Mouse (Mus musculus): ENCODE measurements around the gene Gm10271. TPM values are rescaled to one million over a fixed set of nuclear protein-coding genes. Genes with fewer than 3 reads are reported as not detected.

The Gm10271 gene
- polyA plus RNA-seq, 1 experiment from 2014 or later, result not detected

- WGBS, result 2% methylated on average over 44 of the region's 44 CpGs
- Histone ChIP-seq H3K4me3 (ENCODE audit: low read length) (peak overlapping the region; percentile 77), H3K27me3 (ENCODE audit: control insufficient read depth, insufficient read depth, low read depth, low read length) (no peaks in the 10 kb centered on the region), H3K9ac (ENCODE audit: low read length) (peak overlapping the region; percentile 81), H3K27ac (ENCODE audit: low read length) (peak overlapping the region; percentile 85), H3K4me1 (replicated peaks; ENCODE audit: control insufficient read depth, insufficient read depth, low read length) (peaks cover 10% of the 10 kb centered on the region), H3K36me3 (ENCODE audit: control insufficient read depth, insufficient read depth, low read length) (peaks cover 3% of the 10 kb centered on the region; the same call in 1 of the 2 replicates), H3K9me3 (ENCODE audit: control insufficient read depth, low read length) (peaks cover 4% of the 10 kb centered on the region), H3K4me2 (ENCODE audit: low read depth, low read length) (peak overlapping the region; percentile 85)
- ATAC-seq (ENCODE audit: low read depth), result no peak; the same call in 1 of the 2 replicates
Measured at GRCm38 (mm10) chr10:116949111-116950008, 23.0 kb downstream of the Gm10271 start.

- Histone ChIP-seq H3K4me3 (ENCODE audit: low read length) (peak overlapping the region; percentile 77; the same call in 1 of the 2 replicates), H3K36me3 (ENCODE audit: control insufficient read depth, insufficient read depth, low read length) (peaks cover 3% of the 10 kb centered on the region; the same call in 1 of the 2 replicates), H3K4me1 (replicated peaks; ENCODE audit: control insufficient read depth, insufficient read depth, low read length) (peaks cover 10% of the 10 kb centered on the region), H3K27me3 (ENCODE audit: control insufficient read depth, insufficient read depth, low read depth, low read length) (no peaks in the 10 kb centered on the region), H3K27ac (ENCODE audit: low read length) (no peak overlapping the region), H3K9me3 (ENCODE audit: control insufficient read depth, low read length) (peaks cover 4% of the 10 kb centered on the region), H3K9ac (ENCODE audit: low read length) (no peak overlapping the region), H3K4me2 (ENCODE audit: low read depth, low read length) (peak overlapping the region; percentile 85)
- 72% methylated on average over 9 of the region's 9 CpGs for WGBS
- ATAC-seq (ENCODE audit: low read depth), result no peak
Measured at GRCm38 (mm10) chr10:116948414-116948813, 24.0 kb downstream of the Gm10271 start.

- H3K27ac ChIP-seq (ENCODE audit: low read length), result no peak overlapping the region
Measured at GRCm38 (mm10) chr10:116944940-116945339, 27.5 kb downstream of the Gm10271 start.

GRCm38 (mm10) chr10:116944144-116944543, 28.3 kb downstream of the Gm10271 start:
- H3K9me3 ChIP-seq (ENCODE audit: control insufficient read depth, low read length), result no peaks in the 10 kb centered on the region; the same call in 1 of the 2 replicates
- peaks cover 9% of the 10 kb centered on the region for H3K36me3 ChIP-seq (ENCODE audit: control insufficient read depth, insufficient read depth, low read length)
- no peak overlapping the region for H3K27ac ChIP-seq (ENCODE audit: low read length)
- no peak overlapping the region for H3K9ac ChIP-seq (ENCODE audit: low read length)
- no peak overlapping the region for H3K4me2 ChIP-seq (ENCODE audit: low read depth, low read length)
- no peak overlapping the region for H3K4me3 ChIP-seq (ENCODE audit: low read length)
- whole genome bisulfite sequencing, result 78% methylated on average over 3 of the region's 3 CpGs
- no peaks in the 10 kb centered on the region for H3K27me3 ChIP-seq (ENCODE audit: control insufficient read depth, insufficient read depth, low read depth, low read length)
- ATAC-seq (ENCODE audit: low read depth), result no peak
- peaks cover 9% of the 10 kb centered on the region for H3K4me1 ChIP-seq (replicated peaks; ENCODE audit: control insufficient read depth, insufficient read depth, low read length)

More at GRCm38 (mm10) chr10:116944940-116945339, 27.5 kb downstream of the Gm10271 start:
- ATAC-seq (ENCODE audit: low read depth), result no peak
- H3K4me2 ChIP-seq (ENCODE audit: low read depth, low read length), result no peak overlapping the region
- peaks cover 10% of the 10 kb centered on the region for H3K4me1 ChIP-seq (replicated peaks; ENCODE audit: control insufficient read depth, insufficient read depth, low read length)
- H3K36me3 ChIP-seq (ENCODE audit: control insufficient read depth, insufficient read depth, low read length), result peaks cover 8% of the 10 kb centered on the region
- H3K9me3 ChIP-seq (ENCODE audit: control insufficient read depth, low read length), result no peaks in the 10 kb centered on the region; the same call in 1 of the 2 replicates
- no peaks in the 10 kb centered on the region for H3K27me3 ChIP-seq (ENCODE audit: control insufficient read depth, insufficient read depth, low read depth, low read length)
- H3K9ac ChIP-seq (ENCODE audit: low read length), result no peak overlapping the region
- WGBS, result 51% methylated on average over 10 of the region's 10 CpGs
- no peak overlapping the region for H3K4me3 ChIP-seq (ENCODE audit: low read length)

GRCm38 (mm10) chr10:116943025-116943424, 29.4 kb downstream of the Gm10271 start:
- no peaks in the 10 kb centered on the region for H3K27me3 ChIP-seq (ENCODE audit: control insufficient read depth, insufficient read depth, low read depth, low read length)
- no peak overlapping the region for H3K4me2 ChIP-seq (ENCODE audit: low read depth, low read length)
- ATAC-seq (ENCODE audit: low read depth), result no peak
- H3K9me3 ChIP-seq (ENCODE audit: control insufficient read depth, low read length), result no peaks in the 10 kb centered on the region; the same call in 1 of the 2 replicates
- H3K4me3 ChIP-seq (ENCODE audit: low read length), result no peak overlapping the region
- H3K4me1 ChIP-seq (replicated peaks; ENCODE audit: control insufficient read depth, insufficient read depth, low read length), result no peaks in the 10 kb centered on the region
- peaks cover 19% of the 10 kb centered on the region for H3K36me3 ChIP-seq (ENCODE audit: control insufficient read depth, insufficient read depth, low read length)
- no peak overlapping the region for H3K9ac ChIP-seq (ENCODE audit: low read length)
- H3K27ac ChIP-seq (ENCODE audit: low read length), result no peak overlapping the region
- 91% methylated on average over 6 of the region's 6 CpGs for WGBS

GRCm38 (mm10) chr10:116935028-116935427, 37.4 kb downstream of the Gm10271 start:
- H3K4me3 ChIP-seq (ENCODE audit: low read length), result no peak overlapping the region
- no peak overlapping the region for H3K4me2 ChIP-seq (ENCODE audit: low read depth, low read length)
- H3K9me3 ChIP-seq (ENCODE audit: control insufficient read depth, low read length), result no peaks in the 10 kb centered on the region
- no peak for ATAC-seq (ENCODE audit: low read depth)
- 82% methylated on average over 12 of the region's 12 CpGs for WGBS
- peaks cover 20% of the 10 kb centered on the region for H3K36me3 ChIP-seq (ENCODE audit: control insufficient read depth, insufficient read depth, low read length)
- no peak overlapping the region for H3K9ac ChIP-seq (ENCODE audit: low read length)
- H3K27ac ChIP-seq (ENCODE audit: low read length), result no peak overlapping the region
- no peaks in the 10 kb centered on the region for H3K27me3 ChIP-seq (ENCODE audit: control insufficient read depth, insufficient read depth, low read depth, low read length)
- H3K4me1 ChIP-seq (replicated peaks; ENCODE audit: control insufficient read depth, insufficient read depth, low read length), result no peaks in the 10 kb centered on the region

GRCm38 (mm10) chr10:116933794-116934193, 38.6 kb downstream of the Gm10271 start:
- no peak overlapping the region for H3K9ac ChIP-seq (ENCODE audit: low read length)
- peaks cover 16% of the 10 kb centered on the region for H3K36me3 ChIP-seq (ENCODE audit: control insufficient read depth, insufficient read depth, low read length)
- ATAC-seq (ENCODE audit: low read depth), result no peak
- 96% methylated on average over 7 of the region's 7 CpGs for WGBS
- no peaks in the 10 kb centered on the region for H3K9me3 ChIP-seq (ENCODE audit: control insufficient read depth, low read length)
- H3K4me2 ChIP-seq (ENCODE audit: low read depth, low read length), result no peak overlapping the region
- H3K27me3 ChIP-seq (ENCODE audit: control insufficient read depth, insufficient read depth, low read depth, low read length), result no peaks in the 10 kb centered on the region
- no peaks in the 10 kb centered on the region for H3K4me1 ChIP-seq (replicated peaks; ENCODE audit: control insufficient read depth, insufficient read depth, low read length)
- H3K4me3 ChIP-seq (ENCODE audit: low read length), result no peak overlapping the region
- H3K27ac ChIP-seq (ENCODE audit: low read length), result no peak overlapping the region

- no peak overlapping the region for H3K4me3 ChIP-seq (ENCODE audit: low read length)
- H3K9me3 ChIP-seq (ENCODE audit: control insufficient read depth, low read length), result no peaks in the 10 kb centered on the region
- 72% methylated on average over 13 of the region's 13 CpGs for WGBS
- ATAC-seq (ENCODE audit: low read depth), result no peak
- H3K27me3 ChIP-seq (ENCODE audit: control insufficient read depth, insufficient read depth, low read depth, low read length), result no peaks in the 10 kb centered on the region
- peaks cover 6% of the 10 kb centered on the region for H3K36me3 ChIP-seq (ENCODE audit: control insufficient read depth, insufficient read depth, low read length)
- H3K4me2 ChIP-seq (ENCODE audit: low read depth, low read length), result no peak overlapping the region
- no peak overlapping the region for H3K9ac ChIP-seq (ENCODE audit: low read length)
- no peaks in the 10 kb centered on the region for H3K4me1 ChIP-seq (replicated peaks; ENCODE audit: control insufficient read depth, insufficient read depth, low read length)
- H3K27ac ChIP-seq (ENCODE audit: low read length), result no peak overlapping the region
Measured at GRCm38 (mm10) chr10:116932418-116932817, 40.0 kb downstream of the Gm10271 start.

- Histone ChIP-seq H3K27me3 (ENCODE audit: control insufficient read depth, insufficient read depth, low read depth, low read length) (no peaks in the 10 kb centered on the region), H3K27ac (ENCODE audit: low read length) (no peak overlapping the region), H3K4me1 (replicated peaks; ENCODE audit: control insufficient read depth, insufficient read depth, low read length) (no peaks in the 10 kb centered on the region), H3K9ac (ENCODE audit: low read length) (no peak overlapping the region), H3K36me3 (ENCODE audit: control insufficient read depth, insufficient read depth, low read length) (peaks cover 2% of the 10 kb centered on the region; the same call in 1 of the 2 replicates), H3K9me3 (ENCODE audit: control insufficient read depth, low read length) (no peaks in the 10 kb centered on the region), H3K4me3 (ENCODE audit: low read length) (no peak overlapping the region), H3K4me2 (ENCODE audit: low read depth, low read length) (no peak overlapping the region)
- ATAC-seq (ENCODE audit: low read depth), result no peak
- WGBS, result 81% methylated on average over 15 of the region's 15 CpGs
Measured at GRCm38 (mm10) chr10:116931497-116932179, 40.8 kb downstream of the Gm10271 start.

Data from lung, embryonic 16.5 days (tissue).